Mouse (Mus musculus) gastrocnemius, postnatal 36 days (tissue): ENCODE results near the gene Lrrc10. TPM values are rescaled to one million over a fixed set of nuclear protein-coding genes. Genes with fewer than 3 reads are reported as not detected.
"Not testable (repeated sequence)": the region's sequence is repeated elsewhere in the genome, so short reads cannot be mapped to it uniquely, and the experiment has no call there.

Experiments used
- DNase-seq, 2 experiments: peaks; one replicate each; pipeline ENCODE4 v3.0.0; 2022
- intact Hi-C: fragments of 180-260 bp; cut with DNase I; formaldehyde crosslinking; loops from one replicate; pipeline ENCODE4 v1.15.1; 2025
- long read RNA-seq, 2 experiments: library from polyadenylated mRNA; stranded (forward); transcript quantifications; one replicate each; pipeline ENCODE4 v2.0.0; 2021
- total RNA-seq, 2 experiments: library from RNA; stranded (reverse); gene quantifications; 2 replicates each; pipeline ENCODE4 v1.2.3; 2021

Lrrc10 gene
- under 1 TPM in 1 of 2 experiments, not detected in 1; 0.17 TPM for total RNA-seq
- long read RNA-seq, experiment 1: 0 reads
- long read RNA-seq, experiment 2: 0 reads

GRCm38 (mm10) chr10:117045175-117046056 lies at the start of gene Lrrc10:
Gene Lrrc10, plus strand, starts transcription at chr10:117045341.
- intact Hi-C loops: no loop called here
- DNase-seq: no peak

DNA sequence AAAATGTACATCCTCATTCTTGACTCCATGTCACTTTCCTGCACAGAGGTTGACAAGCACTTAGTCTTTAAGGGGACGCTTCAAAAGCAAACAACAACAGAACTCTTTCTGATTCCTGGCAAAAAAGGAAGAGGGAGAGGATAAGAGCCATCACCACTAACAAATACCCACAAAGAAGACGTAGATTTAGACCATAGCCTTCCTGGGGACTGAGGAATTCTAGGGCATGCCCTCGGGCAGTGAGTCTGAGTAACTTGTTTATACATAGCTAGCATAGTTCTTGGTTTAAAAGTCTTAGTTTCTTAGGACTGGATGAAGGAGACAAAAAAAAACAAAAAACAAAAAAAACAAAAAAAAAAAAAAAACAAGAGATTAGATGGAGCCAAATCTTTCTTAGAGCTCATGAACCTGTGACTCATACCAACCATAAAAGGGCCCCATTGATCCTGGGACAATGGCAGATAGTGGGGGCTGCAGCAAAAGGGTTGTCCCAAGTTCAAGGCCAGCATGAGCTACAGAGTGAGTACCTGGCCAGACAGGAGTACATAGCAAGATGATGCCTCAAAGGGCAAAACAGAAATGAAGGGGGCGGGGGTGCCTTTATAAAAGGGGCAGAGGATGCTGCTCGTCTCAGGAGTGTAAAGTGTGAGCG lies 49.4 kb upstream of the Lrrc10 start:
- intact Hi-C loops: no loop called here

GRCm38 (mm10) chr10:116996236-116996600 lies 48.9 kb upstream of the Lrrc10 start:
- intact Hi-C loops: no loop called here
- peak; percentile 56 to 71 for DNase-seq

More for the DNA sequence above, 49.4 kb upstream of the Lrrc10 start:
- no peak for DNase-seq

DNA sequence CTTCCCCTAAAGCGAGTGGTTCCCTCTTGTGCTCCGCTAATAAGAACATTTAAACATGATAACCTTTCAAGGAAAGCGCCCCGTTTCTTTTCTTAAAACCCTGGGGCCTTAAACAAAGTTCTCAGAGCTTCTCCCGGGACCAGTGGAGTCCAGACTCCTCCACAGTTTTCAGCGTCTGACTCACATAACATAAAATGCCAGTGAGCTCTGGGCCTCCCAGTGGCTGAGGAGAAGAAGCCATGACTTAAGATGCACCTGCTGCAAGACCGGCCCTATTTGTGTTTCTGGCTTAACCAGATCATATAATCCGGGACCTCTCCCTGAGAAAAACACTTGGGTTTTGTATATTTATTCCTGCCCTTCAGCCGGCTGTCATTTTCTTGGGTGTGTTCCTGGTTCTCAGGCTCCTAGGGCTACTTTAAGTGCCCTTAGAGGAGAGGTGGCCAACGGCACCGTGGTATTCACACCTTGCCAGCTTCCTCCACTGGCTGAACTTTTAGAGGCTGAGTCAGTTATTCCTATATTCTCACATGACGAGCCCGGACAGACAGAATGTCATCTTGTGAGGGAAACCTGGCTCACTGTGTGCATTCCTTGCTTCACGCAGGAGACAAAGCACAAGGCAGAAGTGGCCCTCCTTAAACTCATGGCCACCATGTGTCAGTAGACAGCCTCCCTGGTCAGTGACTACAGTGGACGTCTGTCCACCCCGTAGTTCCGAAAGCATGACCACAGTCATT lies 46.3 kb upstream of the Lrrc10 start:
- intact Hi-C loops: no loop called here
- no peak for DNase-seq

- DNase-seq: no peak
These were observed 44.2 kb upstream of the Lrrc10 start for GRCm38 (mm10) chr10:117000975-117001374.

DNA sequence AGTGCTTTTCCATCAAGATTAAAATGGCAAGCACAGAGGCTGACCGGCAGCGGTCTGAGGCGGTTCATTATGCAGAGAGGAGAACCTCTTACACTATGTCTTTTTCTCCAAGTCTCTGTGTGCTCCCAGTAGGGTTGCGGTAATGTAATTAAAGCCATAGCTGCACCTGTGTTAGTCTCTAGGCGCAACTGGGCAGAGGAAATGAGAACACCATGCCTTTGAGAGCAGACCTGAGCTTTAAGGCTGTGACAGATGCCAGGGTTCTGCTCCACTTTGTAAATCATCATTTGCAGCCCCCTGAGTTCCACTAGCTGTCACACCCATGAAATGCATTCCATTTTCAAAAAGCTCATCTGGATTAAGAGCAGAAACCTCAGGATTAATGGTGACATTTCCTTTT lies 40.4 kb upstream of the Lrrc10 start:
- intact Hi-C loops: no loop called here
- DNase-seq: no peak

More at GRCm38 (mm10) chr10:117000975-117001374, 44.2 kb upstream of the Lrrc10 start:
- intact Hi-C loops: no loop called here

GRCm38 (mm10) chr10:117005707-117006464 lies 39.3 kb upstream of the Lrrc10 start:
- intact Hi-C loops: no loop called here
- DNase-seq: no peak

GRCm38 (mm10) chr10:117009691-117010090 lies 35.5 kb upstream of the Lrrc10 start:
- intact Hi-C loops: no loop called here
- DNase-seq: no peak

GRCm38 (mm10) chr10:117011047-117011446 lies 34.1 kb upstream of the Lrrc10 start:
- intact Hi-C loops: no loop called here

DNA sequence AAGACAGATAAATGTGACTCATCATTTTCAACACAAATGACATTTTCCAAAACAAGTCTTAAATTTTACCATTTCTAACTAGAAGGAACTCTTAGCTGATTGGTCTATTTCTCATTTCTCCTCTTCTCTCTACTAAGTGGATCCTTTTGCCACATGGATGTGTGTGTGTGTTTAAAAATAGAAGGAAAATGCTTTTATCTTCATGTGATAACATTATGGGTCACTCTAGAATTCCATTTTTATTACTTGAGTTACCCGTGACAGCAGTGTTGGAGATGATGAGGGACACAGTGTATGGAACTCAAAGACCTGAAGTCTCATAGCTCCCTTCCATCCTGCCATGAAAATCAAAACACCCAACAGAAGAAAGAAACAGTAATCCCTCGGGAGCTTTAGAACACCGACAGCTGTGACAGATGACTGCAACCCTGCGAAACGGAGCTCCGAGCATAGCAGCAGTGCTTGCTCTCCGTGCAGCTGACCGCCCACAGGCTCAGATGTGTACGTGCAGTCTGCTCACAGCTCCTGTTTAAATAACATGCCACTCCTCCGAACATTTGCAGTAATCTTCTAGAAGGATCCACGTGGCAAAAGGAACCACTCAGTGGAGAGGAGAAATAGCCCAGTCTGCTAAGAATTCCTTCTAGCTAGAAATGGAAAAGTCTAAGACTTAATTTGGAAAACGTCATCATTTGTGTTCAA lies 31.3 kb upstream of the Lrrc10 start:
- intact Hi-C loops: no loop called here
- DNase-seq: no peak

More at GRCm38 (mm10) chr10:117011047-117011446, 34.1 kb upstream of the Lrrc10 start:
- DNase-seq: no peak

GRCm38 (mm10) chr10:117014565-117014964 lies 30.6 kb upstream of the Lrrc10 start:
- DNase-seq: no peak
- intact Hi-C loops: no loop called here

DNA sequence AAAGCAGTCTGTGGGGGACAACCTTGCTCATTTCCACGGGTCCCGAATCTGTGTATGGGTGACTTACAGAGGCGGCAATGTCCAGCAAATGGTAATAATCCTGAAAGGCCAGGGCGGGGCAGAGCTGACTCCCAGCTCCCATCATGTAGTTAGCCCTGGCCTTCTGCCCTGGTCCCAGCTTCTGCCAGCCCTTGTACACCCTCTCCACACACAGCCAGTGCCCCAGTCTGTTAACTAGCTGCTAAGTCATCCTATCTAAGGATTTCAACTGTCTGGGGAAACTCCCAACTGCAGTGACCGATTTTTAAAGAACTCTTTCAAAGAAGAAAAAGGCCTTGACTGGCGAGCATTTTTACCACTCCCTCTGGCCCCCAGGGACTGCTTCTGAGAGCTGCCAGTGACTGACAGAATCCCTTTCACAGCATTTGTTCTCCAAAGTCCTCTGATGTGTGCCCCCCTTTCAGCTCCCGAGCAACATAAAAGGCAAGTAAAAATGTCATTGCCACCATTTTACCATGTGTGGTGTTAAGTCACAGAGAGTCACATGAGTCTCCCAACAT lies 26.8 kb upstream of the Lrrc10 start:
- intact Hi-C loops: no loop called here
- peak; percentile 43 to 44 for DNase-seq

DNA sequence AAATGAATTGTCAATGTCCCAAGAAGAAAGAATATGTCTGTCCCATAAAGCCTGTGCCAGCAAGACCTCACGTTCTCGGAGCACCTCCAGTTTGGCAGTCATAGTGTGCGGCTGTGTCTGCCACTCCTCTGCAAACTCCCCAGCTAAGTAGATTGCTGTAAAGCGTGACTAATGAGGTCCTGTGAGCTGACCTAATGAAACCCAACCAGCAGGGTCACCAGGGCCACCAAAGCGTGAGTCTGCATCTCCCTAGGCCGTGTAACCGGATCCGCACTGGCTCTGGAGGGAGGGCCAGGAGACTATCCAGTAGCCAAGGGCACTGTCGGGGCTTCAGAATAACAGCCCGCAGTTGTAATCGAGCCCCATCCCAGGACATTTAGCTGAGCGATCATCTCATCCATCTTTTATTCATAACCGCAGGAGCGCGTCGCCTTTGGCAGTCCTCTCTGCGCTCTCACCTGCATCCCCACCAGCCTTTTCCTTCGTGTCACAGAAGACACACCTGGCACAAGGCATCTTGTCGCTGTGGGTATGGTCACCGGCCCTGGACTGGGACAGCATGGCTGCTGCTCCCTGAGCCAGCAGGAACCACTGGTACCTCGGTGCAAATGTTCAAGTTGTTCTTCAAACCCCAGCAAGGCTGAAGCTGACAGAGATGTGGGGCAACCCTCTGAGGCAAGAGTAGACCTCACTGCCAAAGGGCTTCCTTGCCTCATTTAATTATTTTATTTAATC lies 24.0 kb upstream of the Lrrc10 start:
- intact Hi-C loops: no loop called here
- DNase-seq: peak; percentile 49 to 59

GRCm38 (mm10) chr10:117023693-117024092 lies 21.4 kb upstream of the Lrrc10 start:
- DNase-seq: no peak
- intact Hi-C loops: no loop called here

- intact Hi-C loops: loop anchor here (5.0 kb wide), 1 partner anchor 33 kb away; no protein-coding TSS in a partner anchor
- DNase-seq: not testable (repeated sequence)
These were observed 19.4 kb upstream of the Lrrc10 start for GRCm38 (mm10) chr10:117025776-117026175.

DNA sequence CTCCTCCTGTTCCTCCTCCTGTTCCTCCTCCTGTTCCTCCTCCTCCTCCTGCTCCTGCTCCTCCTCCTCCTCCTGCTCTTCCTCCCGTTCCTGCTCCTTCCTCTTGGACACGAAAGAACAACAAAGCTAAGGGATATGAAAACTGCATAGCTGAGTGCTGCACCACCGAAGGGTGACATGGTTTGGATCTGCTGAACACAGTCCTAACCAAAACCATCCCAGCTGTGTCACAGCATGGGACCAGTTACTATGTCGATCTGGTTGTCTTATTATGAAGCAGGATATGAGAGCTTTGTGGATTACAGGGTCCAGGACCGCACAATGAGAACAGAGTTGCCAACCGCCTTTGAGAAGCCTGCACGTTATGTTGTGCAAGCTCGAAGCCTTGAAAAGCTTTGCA lies 19.0 kb upstream of the Lrrc10 start:
- no peak for DNase-seq
- intact Hi-C loops: loop anchor here (5.0 kb wide), 1 partner anchor 34 kb away; no protein-coding TSS in a partner anchor

- DNase-seq: no peak
- intact Hi-C loops: loop anchor here (5.0 kb wide), 1 partner anchor 49 kb away; no protein-coding TSS in a partner anchor
These were observed 14.0 kb upstream of the Lrrc10 start for GRCm38 (mm10) chr10:117031160-117031559.

GRCm38 (mm10) chr10:117033785-117034184 lies 11.4 kb upstream of the Lrrc10 start:
- intact Hi-C loops: loop anchor here (5.0 kb wide), 1 partner anchor 51 kb away; no protein-coding TSS in a partner anchor
- peak; percentile 64 to 78 for DNase-seq
